Mouse (Mus musculus): ENCODE measurements around the gene Fbxo40. TPM values are rescaled to one million over a fixed set of nuclear protein-coding genes. Genes with fewer than 3 reads are reported as not detected.

Fbxo40 gene
- total and polyA plus RNA-seq, 2 experiments from 2014 or later = 0.10 to 2.9 TPM

DNA sequence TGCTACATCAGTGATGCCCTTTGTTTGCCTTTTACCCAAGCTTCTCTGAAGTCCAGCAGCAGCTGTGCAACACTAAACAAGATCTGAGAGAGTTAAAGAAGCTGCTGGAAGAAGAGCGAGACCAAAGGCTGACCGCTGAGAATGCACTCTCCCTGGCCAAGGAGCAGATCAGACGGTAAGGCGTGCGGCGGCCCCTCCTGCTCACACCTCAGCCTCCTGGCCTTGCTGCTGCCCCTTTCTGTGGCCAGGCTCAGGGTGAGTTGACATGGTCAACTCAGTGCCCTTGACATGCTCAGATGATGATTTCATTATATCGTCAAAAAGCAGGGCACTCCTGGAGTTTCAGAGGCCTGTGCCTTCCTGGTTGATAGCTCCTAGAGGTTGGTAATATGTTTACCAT lies 61.1 kb downstream of the Fbxo40 start:
- Histone ChIP-seq H3K9me3 (ENCODE audit: low read length) (no peaks in the 10 kb centered on the region), H3K4me1 (ENCODE audit: insufficient read depth) (no peaks in the 10 kb centered on the region), H3K27ac (ENCODE audit: low read depth, low read length) (no peak overlapping the region), H3K36me3 (ENCODE audit: insufficient read depth) (peaks cover 81% of the 10 kb centered on the region), H3K4me3 (ENCODE audit: low read depth, low read length) (no peak overlapping the region), H3K9ac (no peak overlapping the region), H3K27me3 (ENCODE audit: insufficient read depth, low read length) (no peaks in the 10 kb centered on the region), H3K4me2 (ENCODE audit: low read depth) (no peak overlapping the region)
- ATAC-seq = no peak
- DNase-seq = no peak
- 95% methylated on average over 7 of the region's 7 CpGs for WGBS
- no peak for TF ChIP-seq CTCF (IDR thresholded peaks at IDR 0.05; ENCODE audit: low read depth)

DNA sequence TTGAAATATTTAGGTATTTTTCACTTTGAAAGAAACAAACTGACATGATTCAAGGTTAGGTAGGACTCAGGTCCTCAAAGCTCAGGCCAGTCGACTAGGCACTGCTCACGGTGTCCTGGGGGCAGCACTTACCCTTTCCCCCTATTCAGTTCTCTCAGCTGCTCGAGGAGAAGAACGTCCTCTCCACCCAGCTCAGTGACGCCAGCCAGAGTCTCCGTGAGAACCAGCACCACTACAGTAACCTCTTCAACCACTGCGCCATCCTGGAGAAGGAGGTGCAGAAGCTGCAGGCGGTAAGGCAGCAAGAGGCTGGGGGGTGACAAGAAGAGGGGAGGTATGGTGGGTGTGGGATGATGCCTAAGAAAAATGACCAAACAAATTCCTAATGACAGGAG lies 62.2 kb downstream of the Fbxo40 start:
- no peak for ATAC-seq
- Histone ChIP-seq H3K27ac (ENCODE audit: low read depth, low read length) (no peak overlapping the region), H3K4me1 (ENCODE audit: insufficient read depth) (no peaks in the 10 kb centered on the region), H3K4me3 (ENCODE audit: low read depth, low read length) (no peak overlapping the region), H3K36me3 (ENCODE audit: insufficient read depth) (peaks cover 82% of the 10 kb centered on the region), H3K9me3 (ENCODE audit: low read length) (no peaks in the 10 kb centered on the region), H3K4me2 (ENCODE audit: low read depth) (no peak overlapping the region), H3K9ac (no peak overlapping the region), H3K27me3 (ENCODE audit: insufficient read depth, low read length) (no peaks in the 10 kb centered on the region)
- DNase-seq = no peak
- no peak for TF ChIP-seq CTCF (IDR thresholded peaks at IDR 0.05; ENCODE audit: low read depth)
- 93% methylated on average over 8 of the region's 8 CpGs for WGBS

DNA sequence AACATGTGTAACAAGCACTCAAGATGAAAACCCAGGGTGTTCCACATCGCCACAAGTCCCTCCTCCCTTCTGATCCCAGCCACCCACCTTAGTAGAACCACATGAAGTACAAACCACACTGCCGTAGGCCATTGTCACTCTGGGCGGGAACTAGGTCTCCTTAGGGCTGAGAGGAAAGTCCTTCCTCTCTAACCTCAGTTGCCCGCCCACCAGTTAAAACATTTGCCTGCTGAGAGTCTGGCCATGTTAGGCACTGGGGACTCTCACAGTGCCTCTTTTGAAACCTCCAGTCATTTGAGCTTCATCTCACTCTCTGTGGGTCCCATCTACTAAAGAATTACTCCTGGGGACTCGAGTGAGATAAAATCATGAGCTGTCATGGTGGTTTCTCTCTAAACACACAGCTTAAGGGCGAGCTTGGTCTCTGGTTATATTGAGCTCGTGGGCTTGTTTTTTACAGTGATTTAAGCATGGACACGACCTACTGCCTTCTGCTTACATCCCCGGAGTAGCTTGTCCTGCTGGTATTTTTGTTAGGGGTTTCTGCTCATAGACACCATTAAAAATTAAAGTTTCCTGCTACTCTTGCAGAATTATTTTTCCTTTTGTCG lies 62.7 kb downstream of the Fbxo40 start:
- no peaks in the 10 kb centered on the region for H3K27me3 ChIP-seq (ENCODE audit: insufficient read depth, low read length)
- H3K36me3 ChIP-seq (ENCODE audit: insufficient read depth) = peaks cover 80% of the 10 kb centered on the region
- no peak overlapping the region for H3K9ac ChIP-seq
- DNase-seq = no peak
- no peak overlapping the region for H3K4me2 ChIP-seq (ENCODE audit: low read depth)
- H3K9me3 ChIP-seq (ENCODE audit: low read length) = no peaks in the 10 kb centered on the region
- no peak for ATAC-seq
- no peak overlapping the region for H3K4me3 ChIP-seq (ENCODE audit: low read depth, low read length)
- no peak for TF ChIP-seq CTCF (IDR thresholded peaks at IDR 0.05; ENCODE audit: low read depth)
- WGBS = 90% methylated on average over 10 of the region's 10 CpGs
- no peak overlapping the region for H3K27ac ChIP-seq (ENCODE audit: low read depth, low read length)
- H3K4me1 ChIP-seq (ENCODE audit: insufficient read depth) = no peaks in the 10 kb centered on the region

DNA sequence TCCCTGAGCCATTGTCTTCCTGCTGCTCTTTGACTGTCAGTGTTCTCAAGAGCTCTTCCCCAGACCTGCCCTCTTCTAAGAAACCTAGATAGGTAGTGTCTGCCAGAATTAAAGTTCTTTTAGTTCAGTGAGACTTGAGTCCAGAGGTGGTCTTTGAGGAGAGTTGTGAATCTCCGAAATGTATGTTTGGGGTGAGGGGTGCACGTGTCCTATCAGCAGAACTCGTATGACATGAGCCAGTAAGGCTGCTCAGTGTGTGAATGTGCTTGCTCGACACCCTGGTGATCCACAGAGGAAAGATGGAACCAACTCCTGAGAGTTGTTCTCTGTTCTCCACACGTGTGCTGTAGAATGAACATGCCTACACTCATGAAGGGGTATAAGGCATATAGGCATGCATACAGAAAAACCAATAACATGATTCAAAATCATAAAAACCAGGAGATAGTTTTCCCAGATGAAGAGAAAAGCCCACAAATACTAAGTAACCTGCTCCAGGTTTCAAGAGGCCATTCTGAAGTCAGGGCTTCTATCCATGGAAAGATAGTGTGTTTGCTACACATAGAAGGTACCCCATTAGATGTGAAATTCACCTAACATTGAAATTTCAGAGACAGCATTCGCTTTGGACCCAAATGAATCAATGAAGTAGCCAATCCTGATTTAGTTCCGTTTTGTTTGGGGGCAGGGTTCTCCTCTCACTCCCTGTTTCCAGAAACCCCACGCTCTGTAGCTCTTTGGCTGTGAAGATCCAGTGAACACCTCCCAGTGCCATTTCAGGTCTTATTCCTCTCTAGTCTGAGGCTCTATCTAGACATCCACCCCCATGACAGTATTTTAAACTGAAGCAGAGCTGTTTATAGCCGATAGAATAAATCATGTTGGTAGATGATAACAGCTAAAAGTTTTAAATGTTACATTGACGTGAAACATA lies 63.5 kb downstream of the Fbxo40 start:
- Histone ChIP-seq H3K9me3 (ENCODE audit: low read length) (no peaks in the 10 kb centered on the region), H3K9ac (no peak overlapping the region), H3K27ac (ENCODE audit: low read depth, low read length) (no peak overlapping the region), H3K4me3 (ENCODE audit: low read depth, low read length) (no peak overlapping the region), H3K4me1 (ENCODE audit: insufficient read depth) (no peaks in the 10 kb centered on the region), H3K27me3 (ENCODE audit: insufficient read depth, low read length) (no peaks in the 10 kb centered on the region), H3K36me3 (ENCODE audit: insufficient read depth) (peaks cover 73% of the 10 kb centered on the region), H3K4me2 (ENCODE audit: low read depth) (no peak overlapping the region)
- ATAC-seq (no peak), DNase-seq (no peak)
- TF ChIP-seq CTCF (IDR thresholded peaks at IDR 0.05; ENCODE audit: low read depth) = no peak
- WGBS = 92% methylated on average over 10 of the region's 10 CpGs

DNA sequence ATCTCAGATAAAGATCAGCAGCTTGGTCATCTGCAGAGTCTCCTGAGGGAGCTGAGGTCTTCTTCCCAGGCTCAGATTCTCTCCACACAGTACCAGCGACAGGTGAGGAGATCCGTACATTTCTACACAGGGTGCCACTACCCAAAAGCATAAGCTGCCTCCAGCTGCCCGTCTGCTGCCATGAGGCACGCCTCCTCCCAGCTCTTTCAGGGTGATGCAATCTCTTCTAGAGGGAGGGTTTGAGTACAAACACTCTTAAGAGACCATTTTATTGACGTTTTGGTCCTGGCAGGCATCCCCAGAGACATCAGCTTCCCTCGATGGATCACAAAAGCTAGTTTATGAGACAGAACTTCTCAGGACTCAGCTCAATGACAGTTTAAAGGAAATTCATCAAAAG lies 64.5 kb downstream of the Fbxo40 start:
- no peak for TF ChIP-seq CTCF (IDR thresholded peaks at IDR 0.05; ENCODE audit: low read depth)
- WGBS = 80% methylated on average over 6 of the region's 6 CpGs
- Histone ChIP-seq H3K4me1 (ENCODE audit: insufficient read depth) (no peaks in the 10 kb centered on the region), H3K27ac (ENCODE audit: low read depth, low read length) (no peak overlapping the region), H3K4me3 (ENCODE audit: low read depth, low read length) (no peak overlapping the region), H3K27me3 (ENCODE audit: insufficient read depth, low read length) (no peaks in the 10 kb centered on the region), H3K9ac (no peak overlapping the region), H3K9me3 (ENCODE audit: low read length) (no peaks in the 10 kb centered on the region), H3K4me2 (ENCODE audit: low read depth) (no peak overlapping the region), H3K36me3 (ENCODE audit: insufficient read depth) (peaks cover 64% of the 10 kb centered on the region)
- DNase-seq (no peak), ATAC-seq (no peak)

DNA sequence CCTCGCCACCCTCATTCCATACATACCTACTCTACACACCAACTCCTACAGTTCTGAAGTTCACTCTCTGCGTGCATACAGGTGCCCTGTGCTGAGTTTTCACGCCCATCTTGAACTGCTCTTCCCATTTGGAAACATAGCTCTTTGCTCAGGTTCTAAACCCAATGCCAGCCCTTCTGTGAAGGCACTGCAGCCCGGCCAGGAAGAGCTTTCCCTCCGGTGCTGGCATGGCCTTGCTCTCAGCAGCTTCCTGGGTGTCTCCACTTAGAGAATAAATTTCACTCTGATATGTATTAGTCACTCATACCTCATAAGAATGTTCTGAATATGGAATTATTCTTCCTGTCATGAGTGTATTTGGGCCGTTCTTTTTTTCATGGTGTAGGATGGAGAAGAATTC lies 64.9 kb downstream of the Fbxo40 start:
- no peaks in the 10 kb centered on the region for H3K4me1 ChIP-seq (ENCODE audit: insufficient read depth)
- TF ChIP-seq CTCF (IDR thresholded peaks at IDR 0.05; ENCODE audit: low read depth) = no peak
- H3K9ac ChIP-seq = no peak overlapping the region
- no peak for ATAC-seq
- no peaks in the 10 kb centered on the region for H3K9me3 ChIP-seq (ENCODE audit: low read length)
- no peak overlapping the region for H3K4me2 ChIP-seq (ENCODE audit: low read depth)
- H3K36me3 ChIP-seq (ENCODE audit: insufficient read depth) = peaks cover 60% of the 10 kb centered on the region
- H3K4me3 ChIP-seq (ENCODE audit: low read depth, low read length) = no peak overlapping the region
- no peaks in the 10 kb centered on the region for H3K27me3 ChIP-seq (ENCODE audit: insufficient read depth, low read length)
- DNase-seq = no peak
- no peak overlapping the region for H3K27ac ChIP-seq (ENCODE audit: low read depth, low read length)
- 94% methylated on average over 6 of the region's 6 CpGs for WGBS

DNA sequence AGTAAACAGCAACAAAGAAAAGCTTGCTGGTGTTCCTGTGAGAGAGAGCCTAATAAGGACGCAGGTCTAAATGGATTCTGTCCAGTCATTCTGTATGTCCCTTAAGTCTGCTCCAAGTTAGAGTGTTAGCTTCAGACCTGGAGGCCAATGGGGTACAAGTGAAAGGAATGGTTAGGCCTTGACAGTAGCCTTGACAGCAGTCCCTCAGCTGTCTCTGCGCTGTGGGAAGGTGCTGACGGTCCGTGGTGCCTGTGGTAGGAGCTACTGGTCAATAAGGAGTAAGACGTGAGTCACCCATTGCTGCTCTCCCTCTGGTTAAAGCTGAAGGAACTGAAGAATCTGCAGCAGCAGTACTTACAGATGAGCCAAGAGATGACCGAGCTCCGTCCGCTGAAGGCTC lies 66.0 kb downstream of the Fbxo40 start:
- H3K4me1 ChIP-seq (ENCODE audit: insufficient read depth) = no peaks in the 10 kb centered on the region
- no peak overlapping the region for H3K4me2 ChIP-seq (ENCODE audit: low read depth)
- H3K9me3 ChIP-seq (ENCODE audit: low read length) = no peaks in the 10 kb centered on the region
- no peak overlapping the region for H3K9ac ChIP-seq
- no peak overlapping the region for H3K27ac ChIP-seq (ENCODE audit: low read depth, low read length)
- DNase-seq = no peak
- H3K27me3 ChIP-seq (ENCODE audit: insufficient read depth, low read length) = no peaks in the 10 kb centered on the region
- no peak overlapping the region for H3K4me3 ChIP-seq (ENCODE audit: low read depth, low read length)
- peaks cover 56% of the 10 kb centered on the region for H3K36me3 ChIP-seq (ENCODE audit: insufficient read depth)
- no peak for ATAC-seq
- 94% methylated on average over 8 of the region's 8 CpGs for WGBS
- TF ChIP-seq CTCF (IDR thresholded peaks at IDR 0.05; ENCODE audit: low read depth) = no peak
